Comparison of ENCODE assay signal across 15 mouse cellular contexts in the genomic region with DNA sequence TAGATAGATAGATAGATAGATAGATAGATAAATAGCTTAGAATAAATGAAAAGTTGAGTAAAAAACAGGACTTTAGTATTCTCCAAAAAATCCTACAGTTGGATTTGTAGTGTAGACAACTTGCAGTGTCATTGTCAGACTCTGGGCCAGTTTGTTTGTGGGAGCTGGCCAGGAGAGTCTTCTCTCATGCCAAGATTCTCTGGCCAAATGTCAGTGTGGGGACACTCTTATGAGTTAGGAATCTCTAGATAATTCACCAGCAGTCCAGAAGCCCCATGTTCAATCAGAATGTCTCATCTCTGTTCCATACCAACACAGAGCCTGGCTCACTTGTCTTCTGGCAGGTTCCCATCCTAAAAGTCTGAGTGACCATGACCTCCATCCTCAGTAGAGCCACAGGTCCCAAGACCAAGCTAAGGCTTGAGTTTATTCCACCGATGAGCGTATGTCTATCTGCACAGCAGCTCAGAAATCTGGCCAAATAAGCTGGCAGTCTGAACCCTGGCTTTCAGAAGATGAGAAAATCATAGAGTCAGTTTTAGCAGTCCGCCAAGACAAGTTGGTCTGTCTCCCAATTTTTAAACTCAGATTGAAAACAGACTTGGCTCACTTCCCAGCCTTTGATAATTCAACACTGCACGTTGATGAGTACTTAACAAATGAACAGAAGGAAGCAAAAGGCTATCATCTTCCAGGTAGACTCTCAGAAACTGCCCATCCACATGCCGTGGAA.
A peak's percentile ranks its signal among the peaks of the same experiment; 100 is the strongest.
DNase-seq lines count a peak whose midpoint lies in the region; ATAC-seq lines count a peak whose summit lies in the region.
"Had no signal": no experiment of that assay in that cellular context is flagged by ENCODE, and none has a peak within 500 bp of the region (broad histone marks: within the 10 kb centered on the region; RNA-seq: fewer than 3 reads in every experiment).

No protein-coding gene starts in this region.

- H3K9me3 ChIP-seq in embryonic facial prominence, embryonic 14.5 days (ENCODE audit: control insufficient read depth, low read length), result no peaks in the 10 kb centered on the region
- H3K9me3 ChIP-seq in embryonic facial prominence, embryonic 10.5 days, result no peaks in the 10 kb centered on the region
- H3K9me3 ChIP-seq: embryonic facial prominence, embryonic 13.5 days; lung, embryonic 15.5 days; midbrain, embryonic 15.5 days had no signal

- H3K4me3 ChIP-seq in embryonic facial prominence, embryonic 14.5 days (ENCODE audit: low read depth, low read length), result no peak overlapping the region
- no peak overlapping the region for H3K4me3 ChIP-seq in embryonic facial prominence, embryonic 10.5 days
- H3K4me3 ChIP-seq: embryonic facial prominence, embryonic 13.5 days; heart, adult 2 months; lung, embryonic 15.5 days; midbrain, embryonic 15.5 days had no signal

- DNase-seq in embryonic facial prominence, embryonic 14.5 days (ENCODE audit: low spot score), result peak; percentile 20
- no peak for DNase-seq in embryonic facial prominence, embryonic 10.5 days (ENCODE audit: low spot score)
- peak; percentile 11 for DNase-seq in layer of hippocampus, adult 11-12 months (ENCODE audit: low spot score)
- no peak for DNase-seq in layer of hippocampus, postnatal 25 days (ENCODE audit: extremely low spot score in 1 of 2, low spot score in 1 of 2)
- DNase-seq in testis, postnatal 10 days (ENCODE audit: low spot score), result peak; percentile 20
- no peak for DNase-seq in testis, postnatal 14 days (ENCODE audit: low spot score)
- no peak for DNase-seq in frontal cortex, postnatal 10 days (ENCODE audit: low spot score in 2 of 2)
- DNase-seq: adrenal gland, postnatal 14 days; heart, postnatal 4 days; thymus, adult 18-20 months had no signal

- WGBS in embryonic facial prominence, embryonic 14.5 days, result 56% methylated on average over 5 of the region's 5 CpGs
- WGBS in embryonic facial prominence, embryonic 10.5 days, result 90% methylated on average over 5 of the region's 5 CpGs

- H3K36me3 ChIP-seq in embryonic facial prominence, embryonic 14.5 days (ENCODE audit: control insufficient read depth, insufficient read depth, low read length), result no peaks in the 10 kb centered on the region
- no peaks in the 10 kb centered on the region for H3K36me3 ChIP-seq in embryonic facial prominence, embryonic 10.5 days (replicated peaks)
- H3K36me3 ChIP-seq: embryonic facial prominence, embryonic 13.5 days; lung, embryonic 15.5 days; midbrain, embryonic 15.5 days had no signal

- H3K27me3 ChIP-seq in embryonic facial prominence, embryonic 14.5 days (replicated peaks; ENCODE audit: control insufficient read depth, insufficient read depth, low read length), result no peaks in the 10 kb centered on the region
- no peaks in the 10 kb centered on the region for H3K27me3 ChIP-seq in embryonic facial prominence, embryonic 10.5 days (replicated peaks; ENCODE audit: low read depth, poor library complexity, severe bottlenecking)
- H3K27me3 ChIP-seq: embryonic facial prominence, embryonic 13.5 days; lung, embryonic 15.5 days had no signal

- H3K27ac ChIP-seq in embryonic facial prominence, embryonic 14.5 days (replicated peaks; ENCODE audit: low read depth, low read length), result no peak overlapping the region
- H3K27ac ChIP-seq in embryonic facial prominence, embryonic 10.5 days (replicated peaks), result no peak overlapping the region
- H3K27ac ChIP-seq: embryonic facial prominence, embryonic 13.5 days; heart, adult 2 months; lung, embryonic 15.5 days; midbrain, embryonic 15.5 days had no signal

- no peak overlapping the region for H3K4me2 ChIP-seq in embryonic facial prominence, embryonic 14.5 days (ENCODE audit: low read depth, low read length)
- H3K4me2 ChIP-seq: embryonic facial prominence, embryonic 13.5 days; lung, embryonic 15.5 days; midbrain, embryonic 15.5 days had no signal

- H3K9ac ChIP-seq in embryonic facial prominence, embryonic 14.5 days (ENCODE audit: low read depth, low read length), result no peak overlapping the region
- H3K9ac ChIP-seq: embryonic facial prominence, embryonic 13.5 days; lung, embryonic 15.5 days; midbrain, embryonic 15.5 days had no signal

- no peaks in the 10 kb centered on the region for H3K4me1 ChIP-seq in embryonic facial prominence, embryonic 14.5 days (ENCODE audit: control insufficient read depth, insufficient read depth, low read length)
- no peaks in the 10 kb centered on the region for H3K4me1 ChIP-seq in embryonic facial prominence, embryonic 10.5 days

- no peak for ATAC-seq in embryonic facial prominence, embryonic 14.5 days (ENCODE audit: low read depth)
- no peak for ATAC-seq in inflammation-experienced regulatory T-cells, adult 6 months
- ATAC-seq: midbrain, embryonic 15.5 days had no signal

Comparison
In these comparisons a context has a peak if more than half of its experiments do, and no peak if none do; other contexts are left out.
1. DNase-seq: peak in embryonic facial prominence, embryonic 14.5 days (single experiment), layer of hippocampus, adult 11-12 months (single experiment) and testis, postnatal 10 days (single experiment); none in embryonic facial prominence, embryonic 10.5 days (single experiment), layer of hippocampus, postnatal 25 days (0 of 2), testis, postnatal 14 days (single experiment) and frontal cortex, postnatal 10 days (0 of 2).